Mouse (Mus musculus): ENCODE data around the gene Abcc4. TPM values are rescaled to one million over a fixed set of nuclear protein-coding genes. Genes with fewer than 3 reads are reported as not detected.

The Abcc4 gene
- total RNA-seq, 2 experiments from 2014 or later, result 7.8 to 10.0 TPM

DNA sequence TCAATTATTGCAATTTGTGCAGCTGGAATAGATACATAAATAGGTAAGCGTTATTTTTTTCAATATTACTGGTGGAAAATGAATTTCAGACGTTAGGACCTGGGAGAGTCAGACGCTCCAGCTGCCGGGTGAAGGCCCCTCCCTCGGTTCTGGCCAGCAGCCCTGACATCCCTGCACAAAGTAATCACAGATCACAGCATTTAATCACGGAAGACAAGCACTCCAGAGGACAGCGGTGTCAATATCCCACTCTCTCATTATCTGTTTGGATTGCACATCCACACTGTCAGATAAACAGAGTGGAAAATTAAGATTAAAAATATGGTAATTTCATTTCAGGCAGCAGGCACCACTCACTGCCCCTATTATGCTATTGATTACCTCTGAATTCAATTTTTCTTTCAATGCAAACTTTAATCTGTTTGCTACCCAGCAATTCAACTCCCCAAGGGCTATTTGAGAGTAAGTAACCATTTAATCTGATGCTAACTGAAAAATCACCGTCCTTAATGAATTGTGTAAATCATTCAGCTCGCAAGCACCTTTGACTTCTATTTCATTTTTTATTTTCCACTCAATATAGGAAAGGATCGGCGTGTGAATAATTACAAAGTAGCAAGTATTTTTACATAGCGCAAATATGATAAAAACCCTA is 270.2 kb downstream of the Abcc4 start:
- DNase-seq (ENCODE audit: low spot score), result no peak

GRCm38 (mm10) chr14:118434842-118435241 is 271.2 kb downstream of the Abcc4 start:
- no peak for DNase-seq (ENCODE audit: low spot score)

DNA sequence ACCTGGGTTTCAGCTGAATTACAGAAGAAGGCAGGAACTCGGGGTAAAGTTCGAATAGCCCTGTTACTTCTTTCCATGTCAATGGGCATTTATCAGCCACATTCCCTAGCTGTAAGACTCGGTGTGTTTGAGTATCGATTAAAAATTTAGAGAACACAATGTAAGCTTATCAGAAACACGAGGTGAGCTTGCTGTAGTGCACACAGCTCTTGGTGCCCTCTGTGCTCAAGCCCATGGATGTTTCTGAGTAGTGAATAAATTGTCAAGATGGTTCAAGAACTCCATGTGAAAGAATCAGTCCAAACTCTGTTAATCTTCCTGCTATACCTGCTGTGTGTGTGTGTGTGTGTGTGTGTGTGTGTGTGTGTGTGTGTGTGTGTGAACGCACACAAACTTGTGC is 272.2 kb downstream of the Abcc4 start:
- no peak for DNase-seq (ENCODE audit: low spot score)

Small RNAs within 50 kb of the gene (microRNA-seq; reads per million reads assigned to microRNA genes)
- gene Mir6391, result not detected

Other genes starting within 250 kb of the Abcc4 start
- gene Cldn10, start 81.7 kb upstream of the Abcc4 start, total RNA-seq (2021), result not detected
- 1 to 10 TPM; 1.9 to 2.1 TPM for gene Dzip1, start 219.2 kb upstream of the Abcc4 start, total RNA-seq (2021)
- gene Dnajc3, start 231.8 kb upstream of the Abcc4 start, total RNA-seq (2021), result 10 to 100 TPM; 17.7 to 23.0 TPM